Mouse (Mus musculus) cerebellum, adult 8-10 months (tissue): Measurements from ENCODE around the gene Pgd.
"Not testable (repeated sequence)": the region's sequence is repeated elsewhere in the genome, so short reads cannot be mapped to it uniquely, and the experiment has no call there.

Experiments used
- DNase-seq: peaks from one replicate; pipeline ENCODE4 v3.0.0; 2022

The Pgd gene

DNA sequence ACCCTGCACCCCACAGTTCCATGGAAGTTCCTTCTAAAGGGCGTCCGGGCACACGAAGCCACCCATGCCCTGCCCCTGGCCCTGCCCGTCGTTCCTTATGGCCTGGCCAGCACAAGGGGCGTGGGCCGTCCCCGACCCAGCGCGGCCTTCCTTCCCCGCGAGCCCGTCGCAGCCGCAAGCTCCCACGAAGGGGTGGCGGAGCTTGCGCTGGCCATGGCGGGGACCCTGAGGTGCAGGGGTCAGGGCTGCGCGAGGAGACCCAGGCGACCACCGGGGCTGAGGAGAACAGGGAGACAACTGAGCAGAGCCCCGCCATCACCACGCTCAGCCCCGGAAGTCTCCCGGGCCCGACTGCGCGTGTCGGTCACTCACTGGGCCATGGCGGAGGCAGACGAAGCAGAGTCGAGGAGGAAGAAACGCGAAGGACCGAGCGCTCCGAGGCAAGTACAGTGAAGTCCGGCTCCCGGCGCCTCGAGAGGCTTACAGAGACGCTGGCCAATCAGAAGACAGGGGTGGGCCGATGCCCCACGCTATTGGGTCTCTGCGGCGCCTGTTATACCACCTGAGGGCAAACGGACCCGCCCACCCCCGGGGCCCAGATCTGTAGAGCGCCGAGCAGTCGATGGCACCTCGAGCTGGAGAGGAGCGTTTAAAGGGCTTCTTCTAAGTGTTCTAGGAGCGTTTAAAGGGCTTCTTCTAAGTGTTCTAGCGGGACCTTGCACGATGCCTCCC, at the start of gene Pgd:
TSS of gene Pgd (minus strand) at position 557 of the 732 bp plus-strand sequence.
- peak; percentile 95 for DNase-seq

DNA sequence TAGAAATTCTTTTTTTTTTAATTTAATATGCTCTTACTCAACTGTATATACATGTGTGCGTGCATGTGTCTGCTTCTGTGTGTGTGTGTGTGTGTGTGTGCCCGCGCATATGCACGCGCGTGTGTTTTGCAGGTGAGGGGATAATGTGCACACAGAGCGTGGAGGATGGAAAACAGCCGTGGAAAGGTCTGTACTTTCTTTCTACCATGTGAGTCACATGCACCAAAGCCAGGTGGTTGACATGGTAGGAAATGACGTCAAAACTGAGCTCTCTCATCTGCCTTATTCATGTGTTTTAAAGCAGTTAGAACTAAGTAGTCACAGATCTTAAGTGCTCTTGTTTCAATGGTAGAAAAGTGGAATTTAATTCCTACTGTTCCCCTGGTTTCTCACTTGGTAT, 49.4 kb upstream of the Pgd start:
- DNase-seq = no peak

DNA sequence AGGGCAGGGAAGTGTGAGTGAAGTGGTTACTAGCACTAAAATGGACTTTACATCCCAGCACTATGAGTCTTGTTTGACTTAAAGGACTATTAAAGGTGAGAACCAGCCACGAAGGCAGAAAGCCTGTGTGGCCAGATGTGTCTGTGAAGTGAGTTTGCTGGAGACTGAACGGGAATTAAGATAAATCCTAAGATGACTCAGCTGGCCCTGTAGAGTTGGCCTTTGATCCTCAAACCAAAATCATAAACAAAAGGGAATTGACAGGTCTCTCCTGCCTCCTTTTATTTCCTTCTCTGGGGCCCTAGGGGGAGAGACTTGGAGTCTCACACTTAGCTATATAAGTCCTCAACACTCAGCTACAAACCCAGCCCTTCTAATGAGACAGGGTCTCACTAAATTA, 48.8 kb upstream of the Pgd start:
- no peak for DNase-seq

DNA sequence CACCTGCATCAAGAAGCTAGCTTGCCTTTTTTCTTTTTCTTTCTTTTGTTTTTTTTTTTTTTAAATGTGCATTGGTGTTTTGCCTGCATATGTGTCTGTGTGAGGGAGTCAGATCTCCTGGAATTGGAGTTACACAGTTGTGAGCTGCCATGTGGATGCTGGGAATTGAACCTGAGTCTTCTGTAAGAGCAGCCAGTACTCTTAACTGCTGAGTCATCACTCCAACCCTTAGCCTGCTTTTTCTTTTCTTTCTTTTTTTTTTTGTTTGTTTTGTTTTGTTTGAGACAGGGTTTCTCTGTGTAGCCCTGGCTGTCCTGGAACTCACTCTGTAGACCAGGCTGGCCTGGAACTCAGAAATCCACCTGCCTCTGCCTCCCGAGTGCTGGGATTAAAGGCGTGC, 47.9 kb upstream of the Pgd start:
- DNase-seq = not testable (repeated sequence)

DNA sequence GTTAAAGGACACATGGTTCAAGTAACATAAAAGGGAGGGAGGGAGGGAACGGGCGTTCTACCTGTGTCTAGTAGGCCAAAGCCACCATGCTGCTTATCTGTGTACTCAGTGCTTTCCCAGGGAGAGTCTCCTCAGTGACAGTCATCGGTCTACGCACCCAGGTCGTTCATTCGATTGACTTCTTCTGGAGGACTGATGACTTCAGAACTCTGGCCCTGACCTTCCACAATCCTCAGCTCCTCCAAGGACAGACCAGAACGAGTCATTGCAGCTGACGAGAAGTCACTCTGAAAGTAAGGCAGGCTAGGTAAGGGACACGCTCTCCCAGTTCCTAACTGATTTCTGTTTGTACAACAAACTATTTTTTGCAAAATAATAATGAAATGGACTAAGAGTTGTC, 46.9 kb upstream of the Pgd start:
- no peak for DNase-seq

DNA sequence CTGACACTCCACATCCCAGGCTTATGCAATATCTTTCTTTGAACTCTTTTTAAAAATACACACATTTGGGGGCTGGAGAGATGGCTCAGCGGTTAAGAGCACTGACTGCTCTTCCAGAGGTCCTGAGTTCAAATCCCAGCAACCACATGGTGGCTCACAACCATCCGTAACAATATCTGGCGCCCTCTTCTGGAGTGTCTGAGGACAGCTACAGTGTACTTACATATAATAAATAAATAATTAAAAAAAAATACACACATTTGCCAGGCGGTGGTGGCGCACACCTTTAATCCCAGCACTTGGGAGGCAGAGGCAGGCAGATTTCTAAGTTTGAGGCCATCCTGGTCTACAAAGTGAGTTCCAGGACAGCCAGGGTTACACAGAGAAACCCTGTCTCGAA, 44.9 kb upstream of the Pgd start:
- DNase-seq = not testable (repeated sequence)

DNA sequence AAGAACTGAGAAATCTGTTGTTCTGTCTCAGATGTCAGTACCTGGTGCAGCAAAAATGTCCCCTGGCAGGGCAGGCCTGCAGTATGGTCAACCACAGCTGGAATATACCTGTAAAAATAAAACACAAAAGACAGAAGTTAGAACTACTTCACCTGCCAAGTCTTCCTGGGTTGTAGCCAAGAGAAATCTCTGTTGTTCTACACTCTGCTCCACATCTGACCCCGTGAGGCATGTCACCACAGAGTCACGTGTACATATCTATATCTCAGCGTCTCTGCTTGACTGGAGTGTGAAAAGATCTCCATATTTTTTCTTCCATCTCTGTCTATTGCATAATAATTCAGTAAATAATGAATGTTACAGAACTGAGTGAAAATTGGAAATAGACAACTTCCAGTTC, 35.9 kb upstream of the Pgd start:
- DNase-seq = no peak

DNA sequence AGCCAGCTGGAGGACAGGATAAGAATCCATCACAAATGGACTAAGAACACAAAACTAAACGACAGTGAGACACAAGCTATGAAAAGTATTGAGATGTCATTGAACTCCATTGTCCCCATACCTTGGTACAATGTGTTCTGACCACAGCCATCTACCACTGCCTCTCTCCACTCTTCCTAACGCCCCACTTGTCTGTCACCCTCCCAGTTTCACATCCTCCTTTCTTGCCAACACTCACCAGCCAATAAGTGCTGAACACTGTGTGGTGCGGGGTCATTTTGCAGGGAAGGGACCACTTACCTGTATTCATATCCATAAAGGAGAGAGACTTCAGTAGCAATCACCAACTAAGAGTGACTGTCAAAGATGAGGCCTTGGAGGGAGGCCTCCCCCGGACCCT, 34.5 kb upstream of the Pgd start:
- no peak for DNase-seq

DNA sequence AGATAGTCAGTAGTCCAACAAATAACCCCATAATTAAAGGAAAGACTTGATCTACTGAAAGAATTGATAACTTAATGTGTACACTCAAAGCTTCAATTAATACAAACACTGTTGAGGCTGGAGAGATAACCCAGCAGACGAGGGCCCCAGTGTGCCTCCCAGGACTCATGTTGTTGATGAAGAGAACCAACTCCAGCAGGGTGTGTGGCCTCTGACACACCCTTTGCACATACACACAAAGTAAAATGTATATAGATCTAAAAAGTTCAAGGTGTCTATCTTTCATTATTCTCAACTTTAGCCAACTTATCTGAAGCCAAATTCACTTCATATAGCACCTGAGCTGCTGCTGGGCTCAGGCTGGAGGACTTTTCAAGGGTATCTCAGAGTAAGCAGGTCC, 30.6 kb upstream of the Pgd start:
- DNase-seq = no peak

DNA sequence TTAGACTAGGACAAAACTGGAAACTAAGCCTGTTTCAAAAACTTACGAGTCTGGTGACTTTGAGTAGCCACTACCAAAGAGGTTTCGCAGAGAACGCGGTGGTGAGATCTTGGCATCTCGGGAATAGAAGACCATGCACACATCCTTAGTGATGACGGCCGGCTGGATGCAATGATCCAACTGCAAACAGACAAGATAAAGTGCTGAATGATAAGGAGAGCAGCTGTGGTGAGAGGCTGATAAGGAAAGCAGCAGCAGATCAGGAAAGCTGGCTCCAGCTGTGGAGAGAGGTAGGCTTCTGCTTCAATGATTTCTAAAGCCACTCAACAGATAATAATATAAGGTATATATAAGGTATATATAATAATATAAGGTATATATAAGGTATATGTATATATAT, 24.5 kb upstream of the Pgd start:
- DNase-seq = no peak

DNA sequence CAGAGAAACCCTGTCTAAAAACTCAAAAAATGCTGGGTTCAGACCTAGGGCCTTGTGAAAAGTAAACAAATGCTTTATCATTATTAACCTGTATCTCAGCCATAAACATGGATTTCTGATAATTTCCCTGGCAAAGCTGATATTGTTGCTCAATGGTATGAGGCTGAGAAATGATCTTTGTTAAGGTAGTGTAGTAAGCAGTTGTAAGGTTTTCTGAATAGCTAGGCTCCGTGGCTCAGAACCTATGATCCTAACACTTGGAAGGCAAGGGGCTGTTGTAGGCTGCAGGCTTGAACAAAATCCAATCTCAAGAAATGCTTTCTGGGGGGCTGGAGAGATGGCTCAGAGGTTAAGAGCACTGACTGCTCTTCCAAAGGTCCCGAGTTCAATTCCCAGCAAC, 22.0 kb upstream of the Pgd start:
- no peak for DNase-seq

DNA sequence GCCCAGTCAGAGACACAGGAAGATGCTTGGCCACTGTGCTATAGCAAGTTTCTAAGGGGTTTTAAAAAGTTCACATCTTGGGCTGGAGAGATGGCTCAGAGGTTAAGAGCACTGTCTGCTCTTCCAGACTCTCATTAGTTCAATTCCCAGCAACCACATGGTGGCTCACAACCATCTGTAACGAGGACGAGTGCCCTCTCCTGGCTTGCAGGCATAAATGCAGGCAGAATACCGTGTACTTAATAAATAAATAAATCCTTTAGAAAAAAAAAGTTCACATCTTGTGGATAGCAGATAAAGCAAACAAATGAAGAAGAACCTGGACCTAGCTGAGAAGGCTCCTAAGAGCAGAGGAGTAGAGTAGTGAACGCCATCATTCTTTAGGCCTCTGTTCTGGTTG, 16.2 kb upstream of the Pgd start:
- DNase-seq = no peak

DNA sequence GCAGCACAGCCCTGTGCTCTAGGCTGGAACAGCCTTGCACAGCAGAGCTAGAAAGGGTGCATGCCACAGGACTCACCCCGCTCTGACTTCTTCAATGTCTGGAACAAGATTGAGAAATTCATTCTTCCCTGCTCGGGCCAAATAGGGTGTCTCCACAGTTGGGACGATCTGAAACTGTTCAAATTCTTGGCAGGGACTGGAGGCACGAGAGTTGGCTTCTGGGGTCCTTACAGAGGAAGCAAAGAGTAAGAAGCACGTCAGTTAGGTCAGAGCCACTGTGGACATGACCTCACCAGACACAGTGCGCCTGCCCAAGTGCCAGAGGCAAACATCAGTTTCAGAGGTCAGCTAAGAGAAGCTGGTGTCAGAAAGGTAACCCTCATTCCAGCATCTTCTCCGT, 15.6 kb upstream of the Pgd start:
- DNase-seq = no peak

DNA sequence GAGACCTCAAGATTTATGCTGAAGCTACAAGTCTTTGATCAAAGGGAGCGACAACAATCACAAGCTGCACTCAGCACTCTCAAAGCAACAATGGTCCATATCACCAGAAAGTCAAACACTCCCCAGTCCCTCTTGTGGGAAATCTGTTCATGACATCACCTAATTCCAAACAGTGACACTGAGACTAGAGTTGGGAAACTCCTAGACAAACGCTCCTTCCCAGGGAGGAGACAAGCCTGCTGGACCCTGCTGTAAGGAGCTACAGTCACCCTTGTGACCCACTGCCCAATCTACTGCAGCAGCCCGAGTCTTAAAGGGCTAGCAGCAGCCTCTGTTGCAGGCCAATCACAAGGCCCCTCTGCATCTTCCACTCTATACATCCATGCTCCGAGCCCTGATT, 13.0 kb upstream of the Pgd start:
- DNase-seq = no peak

DNA sequence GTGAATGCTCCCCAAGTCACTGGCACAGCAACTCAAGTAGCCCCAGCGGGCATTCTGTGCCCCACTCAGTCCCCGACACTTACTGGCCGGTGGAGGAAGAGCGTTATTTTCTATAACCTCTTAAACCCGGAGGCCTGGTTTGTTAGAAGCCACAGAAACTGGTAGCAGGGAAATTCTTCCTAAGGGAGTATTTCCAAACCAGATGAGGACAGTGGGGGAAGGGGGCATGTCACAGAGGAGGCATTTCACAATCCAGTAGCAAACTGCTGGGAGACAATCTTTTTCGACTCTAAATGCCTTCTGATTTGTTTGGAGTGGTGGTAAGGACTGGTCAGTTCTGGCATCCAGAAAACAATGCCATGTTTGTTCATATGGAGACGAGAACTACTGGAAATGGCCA, 12.6 kb upstream of the Pgd start:
- no peak for DNase-seq

DNA sequence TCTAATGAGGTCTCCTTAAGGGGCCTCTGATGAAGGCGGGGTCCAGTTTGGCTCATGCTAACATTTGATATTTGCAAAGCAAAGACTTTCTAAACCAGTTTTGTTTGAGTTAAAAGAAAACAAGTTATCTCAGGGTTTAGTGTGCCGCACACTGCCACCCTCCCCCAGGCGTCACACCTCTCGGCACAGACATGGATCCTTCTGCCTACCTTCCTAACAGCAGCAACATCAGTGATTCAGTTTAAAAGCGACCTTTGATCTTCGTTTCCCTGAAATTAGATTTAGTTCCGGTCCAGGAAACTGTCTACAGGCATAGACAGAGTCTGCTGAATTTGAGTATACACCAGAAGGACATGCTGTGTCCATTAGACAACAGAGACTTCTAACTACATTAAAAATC, 11.8 kb upstream of the Pgd start:
- DNase-seq = no peak

DNA sequence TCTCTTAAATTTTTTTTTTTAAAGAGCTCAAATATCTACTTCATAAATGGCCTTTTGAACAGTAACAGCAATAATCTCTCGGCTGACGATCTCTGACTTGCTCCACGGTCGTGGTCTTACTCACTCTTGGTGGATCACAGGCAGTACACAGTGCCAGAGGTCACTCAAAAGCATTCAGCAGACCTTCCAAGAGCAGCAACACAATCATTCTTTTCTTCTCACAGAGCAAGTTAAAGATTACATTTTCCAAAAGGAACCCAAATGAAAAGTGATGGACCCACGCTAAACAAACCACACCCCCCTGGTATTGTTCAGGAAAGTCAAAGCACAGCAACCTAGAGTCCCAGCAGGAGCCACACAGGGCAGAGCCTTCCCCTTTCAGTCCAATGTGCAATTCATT, 10.5 kb upstream of the Pgd start:
- DNase-seq = no peak

DNA sequence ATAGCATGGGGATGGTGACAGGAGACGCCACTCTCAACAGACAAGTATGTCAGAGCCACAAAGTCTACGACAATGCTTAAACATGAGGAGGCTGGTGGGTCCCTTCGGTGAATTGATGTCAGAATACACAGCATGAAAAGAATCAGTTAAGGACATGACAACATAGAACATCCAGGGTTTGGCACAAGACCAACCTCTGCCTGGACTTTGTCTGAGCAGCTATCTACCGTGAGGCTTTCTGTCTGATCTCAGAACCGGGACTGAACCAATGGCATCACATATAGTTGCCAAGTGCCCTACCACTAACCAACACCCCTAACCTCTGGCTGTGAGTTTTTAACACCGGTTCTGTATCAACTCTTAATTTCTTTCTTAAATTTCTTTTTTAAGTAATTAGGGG, 10.1 kb upstream of the Pgd start:
- DNase-seq = no peak

DNA sequence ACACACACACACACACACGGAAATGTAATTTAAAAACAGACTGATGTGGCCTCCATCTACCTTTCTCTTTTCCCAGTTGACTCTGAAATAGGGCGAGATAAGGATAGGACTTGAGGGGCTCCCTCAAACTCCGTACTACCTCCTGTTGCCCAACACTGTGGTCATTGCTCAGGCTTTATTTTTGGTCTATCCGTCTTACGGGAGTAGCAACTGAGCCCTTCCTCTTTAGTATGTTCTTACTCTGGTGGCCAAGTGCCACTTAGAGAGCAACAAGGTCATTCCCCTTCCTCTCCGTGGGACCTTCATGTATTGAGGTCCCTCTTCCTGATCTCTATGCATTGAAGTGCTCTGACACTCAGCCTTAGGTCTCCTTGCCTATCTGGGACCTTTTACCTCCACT, 7.1 kb upstream of the Pgd start:
- DNase-seq = no peak

DNA sequence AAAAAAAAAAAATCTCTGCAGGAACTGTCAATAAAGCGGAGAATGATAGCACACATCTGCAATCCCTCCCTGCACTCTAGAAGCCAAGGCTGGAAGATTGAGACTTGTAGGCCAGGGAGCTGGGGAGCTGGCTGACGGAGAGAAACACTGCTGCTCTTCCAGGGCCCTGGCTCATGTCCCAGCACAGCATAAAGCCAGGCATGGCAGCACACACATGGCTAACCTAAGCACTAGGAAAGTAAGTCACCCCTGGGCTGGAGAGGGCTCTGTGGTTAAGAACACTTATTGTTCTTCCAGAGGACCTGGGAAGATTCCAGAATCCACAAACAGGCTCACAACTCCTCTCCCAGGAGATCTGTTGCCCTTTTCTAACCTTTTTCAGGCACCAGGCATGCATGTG, 6.1 kb upstream of the Pgd start:
- DNase-seq = peak; percentile 28

DNA sequence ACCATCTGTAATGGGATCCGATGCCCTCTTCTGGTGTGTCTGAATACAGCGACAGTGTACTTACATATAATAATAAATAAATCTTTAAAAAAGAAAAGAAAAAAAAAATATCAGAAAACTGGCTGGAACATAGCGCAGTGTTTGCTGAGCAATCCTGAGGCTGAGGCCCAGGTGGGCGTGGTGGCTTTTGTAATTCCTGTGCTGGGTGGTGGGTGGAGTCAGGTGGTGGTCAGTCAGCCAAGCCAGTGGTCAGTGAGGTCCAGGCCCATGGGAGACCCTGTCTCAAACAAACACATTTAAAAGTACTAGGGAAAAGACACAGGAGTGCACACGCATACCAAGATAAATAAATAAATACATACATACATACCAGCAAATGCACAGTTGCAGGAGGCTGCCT, 5.5 kb upstream of the Pgd start:
- DNase-seq = no peak

DNA sequence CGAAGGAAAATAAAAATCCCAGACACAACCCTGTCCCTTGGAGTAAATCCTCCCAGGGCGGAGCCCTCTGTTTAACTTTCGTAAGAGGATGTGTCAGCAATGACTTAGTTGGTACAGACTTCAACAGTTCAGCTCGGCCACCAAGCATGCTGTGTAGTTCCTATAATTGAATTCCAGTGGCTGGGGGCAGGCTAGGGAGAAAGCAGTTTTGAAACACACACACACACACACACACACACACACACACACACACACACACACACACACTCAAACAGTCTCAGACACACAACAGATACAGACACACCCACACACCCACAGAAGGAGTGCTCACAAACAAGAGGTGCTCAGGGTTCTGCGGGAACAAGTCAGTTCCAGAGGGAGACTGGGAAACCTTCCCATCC, 5.0 kb upstream of the Pgd start:
- DNase-seq = no peak

DNA sequence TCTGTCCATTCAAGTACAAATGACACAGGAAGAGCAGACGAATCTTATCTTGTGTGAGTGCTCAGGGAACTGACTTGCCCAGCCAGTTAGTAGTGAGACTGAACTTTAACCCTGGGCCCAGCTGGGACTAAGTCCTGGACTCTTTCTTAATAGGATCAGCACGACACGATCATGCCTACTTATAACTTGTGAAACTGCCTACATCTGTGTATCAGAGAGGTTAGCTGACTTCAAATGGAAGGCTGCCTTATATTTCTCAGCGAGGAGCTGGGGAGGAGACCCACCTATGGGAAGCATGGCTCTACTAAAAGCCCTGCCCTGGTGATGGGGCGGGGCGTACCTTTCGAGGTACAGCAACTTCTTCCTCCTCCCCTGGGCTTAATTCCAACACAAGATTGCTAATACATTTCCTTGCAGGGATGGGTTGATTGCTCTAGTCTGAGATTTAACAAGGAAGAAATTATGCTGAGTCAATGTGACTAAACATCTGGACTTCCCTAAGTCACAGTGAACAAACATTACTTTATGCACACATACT, 3.9 kb upstream of the Pgd start:
- DNase-seq = no peak

DNA sequence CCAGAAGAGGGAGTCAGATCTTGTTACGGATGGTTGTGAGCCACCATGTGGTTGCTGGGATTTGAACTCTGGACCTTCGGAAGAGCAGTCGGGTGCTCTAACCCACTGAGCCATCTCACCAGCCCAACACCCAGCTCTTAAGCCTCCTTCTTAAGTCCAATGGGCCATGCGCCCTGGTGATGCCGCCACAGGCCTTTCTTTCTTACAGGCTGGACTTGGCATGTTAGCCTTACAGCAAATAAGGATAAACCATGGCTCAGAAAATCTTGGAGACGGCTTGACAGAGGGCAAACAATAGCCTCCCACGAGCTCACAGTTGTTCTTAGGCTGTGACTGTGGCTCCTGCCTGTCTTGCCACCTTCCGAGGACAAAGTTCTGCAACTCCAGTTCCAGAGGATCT, 3.4 kb upstream of the Pgd start:
- DNase-seq = not testable (repeated sequence)

DNA sequence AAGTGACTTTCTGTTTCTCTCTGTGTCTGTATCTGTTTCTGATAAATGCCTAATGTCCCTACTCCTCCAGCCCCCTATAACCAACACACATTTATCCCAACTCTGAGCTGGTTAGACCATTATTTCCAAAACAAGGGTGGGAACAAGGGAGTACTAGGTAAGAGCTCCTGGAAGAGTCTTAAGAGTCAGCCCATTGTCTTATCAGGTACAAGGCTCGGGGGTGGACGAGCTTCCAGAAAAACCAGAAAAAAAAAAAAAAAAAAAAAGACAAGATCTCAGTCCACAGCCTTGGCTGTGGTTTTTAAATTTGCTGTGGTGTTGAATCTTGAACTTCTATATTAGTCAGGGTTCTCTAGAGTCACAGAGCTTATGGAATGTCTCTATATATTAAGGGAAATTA, 1.4 kb upstream of the Pgd start:
- DNase-seq = no peak
